Mouse (Mus musculus): ENCODE data around the gene Pip5k1b. TPM values are rescaled to one million over a fixed set of nuclear protein-coding genes. Genes with fewer than 3 reads are reported as not detected.

The Pip5k1b gene
- polyA plus RNA-seq, 1 experiment from 2014 or later, result 4.1 TPM

DNA sequence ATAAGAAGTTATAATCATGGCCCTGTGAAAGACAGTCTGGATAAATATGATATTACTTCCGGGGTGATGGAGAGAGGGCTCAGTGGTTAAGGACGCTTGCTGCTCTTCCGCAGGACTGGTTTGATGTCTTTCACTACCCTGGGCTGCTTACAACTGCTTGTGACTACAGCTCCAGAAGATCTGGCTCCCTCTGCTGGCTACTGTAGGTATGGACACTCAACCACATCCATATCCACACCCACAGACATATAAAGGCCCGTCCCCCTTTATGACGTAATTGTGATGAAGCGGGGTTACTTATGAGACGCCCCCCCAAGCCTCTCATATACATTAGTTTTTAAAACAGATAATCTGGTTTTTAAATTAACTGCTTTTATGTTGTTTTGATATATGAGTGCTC is 290.7 kb downstream of the Pip5k1b start:
- H3K27ac ChIP-seq (ENCODE audit: low read length), result no peak overlapping the region

DNA sequence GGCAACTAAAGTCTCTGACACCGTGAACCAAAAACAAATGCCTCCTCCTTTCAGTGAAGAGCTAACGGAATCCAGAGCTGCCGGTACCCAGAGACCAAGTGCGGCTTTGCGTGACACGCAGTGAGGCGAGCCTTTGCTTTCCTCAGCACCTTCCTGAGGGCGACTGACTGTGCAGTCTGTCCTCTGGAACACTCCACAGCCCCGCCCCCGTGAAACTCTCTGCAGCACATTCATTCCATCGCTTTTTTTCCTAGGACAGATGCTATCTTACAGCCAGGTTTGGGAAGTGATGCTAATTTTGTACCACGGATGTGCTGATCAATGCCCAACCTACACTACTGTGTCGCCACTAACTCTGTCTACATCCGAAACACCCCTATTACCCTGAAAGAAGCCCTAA is 292.9 kb downstream of the Pip5k1b start:
- no peak for ATAC-seq (ENCODE audit: insufficient read depth, low FRiP score)
- WGBS, result 93% methylated on average over 14 of the region's 14 CpGs
- H3K4me3 ChIP-seq (replicated peaks; ENCODE audit: low read length), result no peak overlapping the region
- no peak overlapping the region for H3K27ac ChIP-seq (ENCODE audit: low read length)
- H3K36me3 ChIP-seq (ENCODE audit: control insufficient read depth, insufficient read depth, low read length), result no peaks in the 10 kb centered on the region
- no peak overlapping the region for H3K4me2 ChIP-seq (ENCODE audit: low read depth, low read length)
- H3K9me3 ChIP-seq (replicated peaks; ENCODE audit: control insufficient read depth, low read length), result no peaks in the 10 kb centered on the region
- H3K4me1 ChIP-seq (ENCODE audit: control insufficient read depth, insufficient read depth, low read length), result peaks cover 5% of the 10 kb centered on the region; the same call in 1 of the 2 replicates
- no peaks in the 10 kb centered on the region for H3K27me3 ChIP-seq (ENCODE audit: control insufficient read depth, insufficient read depth, low read length)
- no peak overlapping the region for H3K9ac ChIP-seq (ENCODE audit: low read length)

More for the DNA sequence above, 290.7 kb downstream of the Pip5k1b start:
- Histone ChIP-seq H3K9me3 (replicated peaks; ENCODE audit: control insufficient read depth, low read length) (no peaks in the 10 kb centered on the region), H3K9ac (ENCODE audit: low read length) (no peak overlapping the region), H3K4me2 (ENCODE audit: low read depth, low read length) (no peak overlapping the region), H3K4me1 (ENCODE audit: control insufficient read depth, insufficient read depth, low read length) (no peaks in the 10 kb centered on the region), H3K27me3 (ENCODE audit: control insufficient read depth, insufficient read depth, low read length) (no peaks in the 10 kb centered on the region), H3K36me3 (ENCODE audit: control insufficient read depth, insufficient read depth, low read length) (no peaks in the 10 kb centered on the region), H3K4me3 (replicated peaks; ENCODE audit: low read length) (no peak overlapping the region)
- 42% methylated on average over 7 of the region's 7 CpGs for WGBS
- ATAC-seq (ENCODE audit: insufficient read depth, low FRiP score), result peak; percentile 57

DNA sequence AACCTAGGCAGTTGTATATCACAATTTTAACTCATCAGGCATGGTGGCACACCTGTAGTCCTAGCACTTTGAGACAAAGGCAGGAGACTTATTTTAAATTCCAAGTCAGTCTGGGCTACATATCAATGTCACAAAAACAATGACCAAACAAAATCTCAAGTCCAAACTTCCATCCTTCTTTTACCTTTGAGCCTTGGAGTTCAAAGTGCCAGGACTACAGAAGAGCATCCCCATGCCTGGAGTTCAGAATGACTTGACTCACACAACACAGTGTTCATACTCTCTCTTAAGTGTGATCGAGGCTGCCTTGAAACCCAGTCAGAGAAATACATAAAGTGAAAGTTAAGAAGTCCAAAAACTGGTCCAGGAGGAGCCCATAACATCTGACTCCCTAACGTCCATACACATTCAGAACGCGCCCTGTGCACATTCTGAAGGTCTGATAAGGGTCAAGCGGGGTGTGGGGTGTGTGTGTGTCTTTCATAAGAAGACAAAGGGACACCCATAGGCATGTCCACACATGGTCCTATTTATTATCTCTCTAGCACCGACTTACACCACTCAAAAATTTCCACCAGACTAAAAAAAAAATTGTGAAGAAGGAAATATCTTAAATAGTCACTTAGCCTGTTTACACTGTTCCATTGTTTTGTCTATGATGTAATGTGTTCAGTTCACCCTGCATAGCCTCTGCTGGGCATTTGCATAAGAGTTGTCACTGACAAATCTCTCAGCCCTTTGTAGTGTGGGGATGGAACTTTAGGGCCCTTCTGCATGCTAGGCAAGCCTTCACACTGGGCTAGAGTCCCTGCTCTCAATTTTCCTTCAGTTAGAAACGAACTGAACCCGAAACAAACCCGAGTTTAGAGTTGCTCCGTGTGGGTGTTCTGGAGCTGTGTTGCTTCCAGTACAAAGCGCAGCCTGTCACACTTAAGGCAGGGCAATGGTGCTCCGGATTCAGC is 296.0 kb downstream of the Pip5k1b start:
- no peak overlapping the region for H3K4me3 ChIP-seq (replicated peaks; ENCODE audit: low read length)
- no peaks in the 10 kb centered on the region for H3K27me3 ChIP-seq (ENCODE audit: control insufficient read depth, insufficient read depth, low read length)
- no peaks in the 10 kb centered on the region for H3K9me3 ChIP-seq (replicated peaks; ENCODE audit: control insufficient read depth, low read length)
- H3K4me1 ChIP-seq (ENCODE audit: control insufficient read depth, insufficient read depth, low read length), result peaks cover 5% of the 10 kb centered on the region; the same call in 1 of the 2 replicates
- H3K36me3 ChIP-seq (ENCODE audit: control insufficient read depth, insufficient read depth, low read length), result no peaks in the 10 kb centered on the region
- 62% methylated on average over 12 of the region's 12 CpGs for WGBS
- H3K9ac ChIP-seq (ENCODE audit: low read length), result no peak overlapping the region
- no peak overlapping the region for H3K4me2 ChIP-seq (ENCODE audit: low read depth, low read length)
- peak; percentile 33 for ATAC-seq (ENCODE audit: insufficient read depth, low FRiP score)
- H3K27ac ChIP-seq (ENCODE audit: low read length), result no peak overlapping the region

GRCm38 (mm10) chr19:24258368-24258767 is 297.3 kb downstream of the Pip5k1b start:
- 54% methylated on average over 5 of the region's 5 CpGs for WGBS
- Histone ChIP-seq H3K9ac (ENCODE audit: low read length) (no peak overlapping the region), H3K36me3 (ENCODE audit: control insufficient read depth, insufficient read depth, low read length) (no peaks in the 10 kb centered on the region), H3K4me1 (ENCODE audit: control insufficient read depth, insufficient read depth, low read length) (peaks cover 11% of the 10 kb centered on the region; the same call in 1 of the 2 replicates), H3K9me3 (replicated peaks; ENCODE audit: control insufficient read depth, low read length) (no peaks in the 10 kb centered on the region), H3K27me3 (ENCODE audit: control insufficient read depth, insufficient read depth, low read length) (no peaks in the 10 kb centered on the region), H3K4me2 (ENCODE audit: low read depth, low read length) (no peak overlapping the region), H3K27ac (ENCODE audit: low read length) (no peak overlapping the region), H3K4me3 (replicated peaks; ENCODE audit: low read length) (no peak overlapping the region)
- ATAC-seq (ENCODE audit: insufficient read depth, low FRiP score), result 0 out of 2 replicates have a peak, but pooled peaks have one; percentile 53

GRCm38 (mm10) chr19:24257962-24258361 is 297.7 kb downstream of the Pip5k1b start:
- 78% methylated on average over 6 of the region's 6 CpGs for WGBS
- H3K9me3 ChIP-seq (replicated peaks; ENCODE audit: control insufficient read depth, low read length), result no peaks in the 10 kb centered on the region
- no peaks in the 10 kb centered on the region for H3K27me3 ChIP-seq (ENCODE audit: control insufficient read depth, insufficient read depth, low read length)
- H3K9ac ChIP-seq (ENCODE audit: low read length), result no peak overlapping the region
- H3K4me2 ChIP-seq (ENCODE audit: low read depth, low read length), result no peak overlapping the region
- H3K4me1 ChIP-seq (ENCODE audit: control insufficient read depth, insufficient read depth, low read length), result peaks cover 11% of the 10 kb centered on the region; the same call in 1 of the 2 replicates
- H3K4me3 ChIP-seq (replicated peaks; ENCODE audit: low read length), result no peak overlapping the region
- H3K27ac ChIP-seq (ENCODE audit: low read length), result 0 out of 2 replicates have a peak overlapping the region, but pooled peaks have one; percentile 34
- no peak for ATAC-seq (ENCODE audit: insufficient read depth, low FRiP score)
- H3K36me3 ChIP-seq (ENCODE audit: control insufficient read depth, insufficient read depth, low read length), result no peaks in the 10 kb centered on the region

DNA sequence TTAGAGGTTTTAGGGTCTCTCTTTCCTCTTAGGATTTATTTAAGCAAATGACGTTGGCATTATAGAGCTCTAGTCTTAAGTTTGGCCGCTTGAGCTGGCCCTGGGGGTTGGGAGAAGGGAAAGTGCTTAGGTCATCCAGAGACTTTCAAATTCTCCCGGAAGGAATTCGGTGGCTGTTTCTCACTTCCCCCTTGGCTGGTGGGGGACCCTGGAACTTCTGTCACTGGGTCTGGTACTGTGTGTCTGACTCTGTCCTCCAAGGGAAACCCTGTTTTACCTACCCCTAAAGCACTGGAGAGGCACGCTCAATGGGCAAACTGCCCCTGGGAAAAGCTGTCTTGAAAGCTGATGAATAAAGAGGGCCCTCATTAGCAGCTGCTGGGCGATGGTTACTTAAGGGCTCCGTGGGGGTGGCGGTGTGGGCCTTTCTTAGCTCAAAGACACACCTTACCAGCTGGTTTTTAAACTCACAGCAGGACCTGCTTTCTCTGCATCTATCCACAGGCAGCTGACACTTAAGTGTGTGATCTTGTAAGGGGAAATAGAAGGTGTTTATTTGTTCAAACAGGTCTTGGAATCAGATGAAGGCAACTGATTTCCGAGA is 301.9 kb downstream of the Pip5k1b start:
- Histone ChIP-seq H3K4me3 (replicated peaks; ENCODE audit: low read length) (no peak overlapping the region), H3K4me1 (ENCODE audit: control insufficient read depth, insufficient read depth, low read length) (peaks cover 23% of the 10 kb centered on the region), H3K27me3 (ENCODE audit: control insufficient read depth, insufficient read depth, low read length) (no peaks in the 10 kb centered on the region), H3K9ac (ENCODE audit: low read length) (no peak overlapping the region), H3K27ac (ENCODE audit: low read length) (peak overlapping the region; percentile 60; the same call in 1 of the 2 replicates), H3K4me2 (ENCODE audit: low read depth, low read length) (no peak overlapping the region), H3K9me3 (replicated peaks; ENCODE audit: control insufficient read depth, low read length) (no peaks in the 10 kb centered on the region), H3K36me3 (ENCODE audit: control insufficient read depth, insufficient read depth, low read length) (no peaks in the 10 kb centered on the region)
- 16% methylated on average over 9 of the region's 9 CpGs for WGBS
- ATAC-seq (ENCODE audit: insufficient read depth, low FRiP score), result no peak

DNA sequence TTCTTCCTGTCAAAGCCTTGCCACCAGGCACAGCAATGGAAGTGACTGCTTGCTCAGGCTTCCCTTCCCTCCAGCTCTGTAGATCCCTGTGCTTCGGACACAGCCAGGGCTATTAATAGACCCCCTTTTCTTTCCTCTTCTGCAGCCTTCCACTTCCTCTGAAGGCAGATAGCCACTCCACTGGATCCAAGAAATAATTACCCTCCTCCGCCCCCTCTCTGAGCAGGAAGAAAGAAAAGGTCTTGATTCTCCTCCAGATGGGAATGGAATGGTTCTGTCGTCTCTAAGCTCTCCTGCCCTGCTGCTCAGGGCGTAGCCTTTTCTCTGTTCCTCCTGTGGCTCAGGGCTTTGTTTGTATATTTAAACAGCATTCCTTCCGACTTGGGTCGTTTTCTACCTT is 303.8 kb downstream of the Pip5k1b start:
- peak; percentile 53; the same call in 1 of the 2 replicates for ATAC-seq (ENCODE audit: insufficient read depth, low FRiP score)

More for the DNA sequence above, 303.8 kb downstream of the Pip5k1b start:
- H3K27ac ChIP-seq (ENCODE audit: low read length), result peak overlapping the region; percentile 55
- 5% methylated on average over 6 of the region's 6 CpGs for WGBS
- no peaks in the 10 kb centered on the region for H3K9me3 ChIP-seq (replicated peaks; ENCODE audit: control insufficient read depth, low read length)
- 0 out of 2 replicates have a peak overlapping the region, but pooled peaks have one; percentile 8 for H3K4me2 ChIP-seq (ENCODE audit: low read depth, low read length)
- H3K27me3 ChIP-seq (ENCODE audit: control insufficient read depth, insufficient read depth, low read length), result no peaks in the 10 kb centered on the region
- H3K36me3 ChIP-seq (ENCODE audit: control insufficient read depth, insufficient read depth, low read length), result no peaks in the 10 kb centered on the region
- H3K4me1 ChIP-seq (ENCODE audit: control insufficient read depth, insufficient read depth, low read length), result peaks cover 19% of the 10 kb centered on the region
- H3K9ac ChIP-seq (ENCODE audit: low read length), result no peak overlapping the region
- no peak overlapping the region for H3K4me3 ChIP-seq (replicated peaks; ENCODE audit: low read length)
